Mouse (Mus musculus) megakaryocyte-erythroid progenitor cell, adult 5 weeks (primary cell): ENCODE results near the gene Krtap4-7. TPM values are rescaled to one million over a fixed set of nuclear protein-coding genes. Genes with fewer than 3 reads are reported as not detected.

Source experiments
- polyA plus RNA-seq: library from polyadenylated mRNA; stranded (reverse); fragments of >175 nt; gene quantifications from 2 replicates; pipeline ENCODE4 v1.2.3, GENCODE M21; 2012

The Krtap4-7 gene
- polyA plus RNA-seq: not detected in 2 replicates

DNA sequence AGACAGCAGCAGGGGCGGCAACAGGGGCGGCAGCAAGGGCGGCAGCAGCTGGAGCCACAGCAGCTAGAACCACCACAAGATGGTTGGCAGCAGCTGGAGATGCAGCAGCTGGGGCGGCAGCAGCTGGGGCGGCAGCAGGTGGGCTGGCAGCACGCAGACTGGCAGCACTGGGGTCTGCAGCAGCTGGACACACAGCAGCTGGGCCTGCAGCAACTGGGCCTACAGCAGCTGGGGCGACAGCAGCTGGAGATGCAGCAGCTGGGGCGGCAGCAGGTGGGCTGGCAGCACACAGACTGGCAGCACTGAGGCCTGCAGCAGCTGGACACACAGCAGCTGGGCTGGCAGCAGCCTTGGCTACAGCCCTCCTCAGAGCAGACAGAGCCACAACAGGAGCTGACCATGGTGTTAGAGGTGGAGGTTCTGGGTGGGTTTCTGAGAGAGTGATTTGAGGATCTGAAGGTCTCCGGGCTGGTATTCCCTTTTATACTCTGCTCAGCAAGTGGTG, at the start of gene Krtap4-7:
TSS of gene Krtap4-7 (minus strand) at position 455 of the 505 bp plus-strand sequence.

DNA sequence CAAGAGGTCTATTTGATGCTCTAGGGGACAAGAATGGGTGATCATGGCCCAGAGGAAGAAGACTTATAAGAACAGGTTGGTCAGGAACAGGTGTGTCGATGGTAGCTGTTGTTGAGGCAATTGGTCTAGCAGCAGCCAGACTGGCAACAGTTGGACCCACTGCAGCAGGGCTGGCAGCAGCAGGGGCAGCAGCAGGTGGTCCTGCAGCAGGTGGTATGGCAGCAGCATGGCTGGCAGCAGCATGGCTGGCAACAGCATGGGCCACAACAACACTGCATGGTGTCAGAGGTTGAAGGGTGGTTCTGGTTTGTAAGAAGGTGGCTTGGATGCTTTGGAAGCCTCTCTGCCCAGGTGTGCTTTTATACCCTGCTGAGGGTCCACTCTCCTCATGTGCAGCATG, 46.6 kb upstream of the Krtap4-7 start, which contains the start of gene Gm14190:
TSS of gene Gm14190 (minus strand) at position 278 of the 400 bp plus-strand sequence.

DNA sequence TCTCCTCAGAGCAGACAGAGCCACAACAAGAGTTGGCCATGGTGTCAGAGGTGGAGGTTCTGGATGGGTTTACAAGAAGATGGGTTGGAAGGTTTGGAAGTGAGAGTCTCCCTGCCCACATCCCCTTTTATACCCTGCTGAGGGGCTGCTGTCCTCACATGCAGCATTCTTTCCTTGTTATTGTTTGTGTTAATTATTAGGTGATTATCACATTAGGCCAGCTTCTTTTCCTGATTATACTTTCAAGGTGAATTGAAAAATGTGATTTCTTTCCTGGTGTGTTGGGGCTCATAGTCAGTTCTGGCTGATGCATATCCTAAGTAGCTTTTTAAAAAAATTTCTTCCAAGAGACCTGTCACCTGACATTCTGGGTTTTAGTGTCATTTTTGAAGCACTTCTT, 22.0 kb upstream of the Krtap4-7 start, which contains the start of gene Krtap4-6:
TSS of gene Krtap4-6 (minus strand) at position 101 of the 400 bp plus-strand sequence.

DNA sequence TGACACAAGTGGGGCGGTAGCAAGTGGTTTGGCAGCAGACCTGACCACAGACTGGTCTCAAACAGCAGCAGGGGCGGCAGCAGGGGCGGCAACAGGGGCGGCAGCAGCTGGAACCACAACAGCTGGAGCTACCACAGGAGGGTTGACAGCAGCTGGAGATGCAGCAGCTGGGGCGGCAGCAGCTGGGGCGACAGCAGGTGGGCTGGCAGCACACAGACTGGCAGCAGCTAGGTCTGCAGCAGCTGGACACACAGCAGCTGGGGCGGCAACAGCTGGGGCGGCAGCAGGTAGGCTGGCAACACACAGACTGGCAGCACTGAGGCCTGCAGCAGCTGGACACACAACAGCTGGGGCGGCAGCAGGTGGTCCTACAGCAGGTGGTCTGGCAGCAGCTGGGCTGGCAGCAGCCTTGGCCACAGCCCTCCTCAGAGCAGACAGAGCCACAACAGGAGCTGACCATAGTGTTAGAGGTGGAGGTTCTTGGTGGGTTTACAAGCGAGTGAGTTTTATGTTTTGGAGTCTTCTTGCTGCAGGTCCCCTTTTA, 14.7 kb upstream of the Krtap4-7 start, which contains the start of gene Gm11563:
TSS of gene Gm11563 (minus strand) at position 494 of the 544 bp plus-strand sequence.

DNA sequence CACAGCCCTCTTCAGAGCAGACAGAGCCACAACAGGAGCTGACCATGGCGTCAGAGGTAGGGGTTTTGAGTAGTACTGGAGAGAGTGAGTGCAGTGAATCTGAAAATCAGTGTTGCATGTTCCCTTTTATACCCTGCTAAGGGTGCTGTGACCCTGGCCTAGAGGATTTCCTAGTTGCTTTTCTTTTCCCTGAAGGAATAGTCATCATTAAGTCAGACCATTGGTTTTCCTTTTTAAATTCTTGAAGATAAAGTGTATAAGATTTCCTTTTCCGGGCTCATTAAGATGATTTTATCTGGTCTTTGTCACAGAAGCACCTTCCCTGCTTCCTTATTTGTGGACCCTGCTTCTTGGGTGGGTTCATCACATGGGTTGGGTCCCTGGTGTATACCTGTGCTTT, 6.2 kb upstream of the Krtap4-7 start, which contains the start of gene Gm11555:
TSS of gene Gm11555 (minus strand) at position 101 of the 400 bp plus-strand sequence.

DNA sequence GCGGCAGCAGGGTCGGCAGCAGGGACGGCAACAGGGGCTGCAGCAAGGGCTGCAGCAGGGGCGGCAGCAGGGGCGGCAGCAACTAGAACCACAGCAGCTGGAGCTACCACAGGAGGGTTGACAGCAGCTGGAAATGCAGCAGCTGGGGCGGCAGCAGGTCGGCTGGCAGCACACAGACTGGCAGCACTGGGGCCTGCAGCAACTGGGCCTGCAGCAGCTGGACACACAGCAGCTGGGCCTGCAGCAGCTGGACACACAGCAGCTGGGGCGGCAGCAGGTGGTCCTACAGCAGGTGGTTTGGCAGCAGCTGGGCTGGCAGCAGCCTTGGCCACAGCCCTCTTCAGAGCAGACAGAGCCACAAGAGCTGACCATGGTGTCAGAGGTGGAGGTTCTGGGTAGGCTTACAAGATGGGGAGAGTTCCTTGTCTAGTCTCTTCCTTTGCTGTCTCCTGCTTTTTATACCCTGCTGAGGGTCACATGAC, 9.2 kb downstream of the Krtap4-7 start, which contains the start of gene Krtap4-2:
TSS of gene Krtap4-2 (minus strand) at position 432 of the 482 bp plus-strand sequence.

DNA sequence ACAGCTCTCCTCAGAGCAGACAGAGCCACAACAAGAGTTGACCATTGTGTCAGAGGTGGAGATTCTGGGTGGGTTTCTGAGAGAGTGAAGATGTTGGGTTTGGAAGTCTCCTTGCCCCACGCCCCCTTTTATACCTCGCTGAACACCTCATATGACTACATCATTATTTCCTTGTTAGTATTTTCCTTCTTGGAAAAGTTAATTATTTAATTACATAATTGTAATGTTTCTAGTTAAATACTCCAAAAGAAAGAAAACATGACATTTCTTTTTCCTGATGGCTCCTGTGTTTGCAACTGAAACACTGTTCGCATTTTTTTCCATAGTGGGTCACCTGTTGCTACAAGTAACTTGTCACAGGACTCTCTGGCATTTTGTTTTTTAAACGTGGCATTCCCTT, 15.8 kb downstream of the Krtap4-7 start, which contains the start of gene Krtap4-1:
TSS of gene Krtap4-1 (minus strand) at position 101 of the 400 bp plus-strand sequence.

DNA sequence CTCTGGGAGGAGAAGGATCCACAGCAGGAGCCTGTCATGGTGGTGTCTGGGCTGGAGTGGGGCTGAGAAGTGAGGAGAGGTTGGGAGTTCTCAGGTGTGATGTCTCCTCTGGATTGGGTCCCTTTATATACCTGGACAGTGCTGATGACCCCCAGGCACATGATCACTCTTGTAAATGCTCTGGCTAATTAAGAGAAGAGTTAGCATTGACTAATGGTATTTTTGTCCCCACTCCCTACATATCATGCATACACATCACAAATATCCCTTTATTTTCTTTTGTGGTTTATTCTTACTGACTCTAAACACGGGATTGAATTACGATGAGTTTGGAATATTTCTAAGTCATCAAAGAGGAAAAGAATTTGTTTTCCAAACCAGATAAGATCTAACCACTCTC, 23.6 kb downstream of the Krtap4-7 start, which contains the start of gene Gm11562:
TSS of gene Gm11562 (minus strand) at position 101 of the 400 bp plus-strand sequence.

DNA sequence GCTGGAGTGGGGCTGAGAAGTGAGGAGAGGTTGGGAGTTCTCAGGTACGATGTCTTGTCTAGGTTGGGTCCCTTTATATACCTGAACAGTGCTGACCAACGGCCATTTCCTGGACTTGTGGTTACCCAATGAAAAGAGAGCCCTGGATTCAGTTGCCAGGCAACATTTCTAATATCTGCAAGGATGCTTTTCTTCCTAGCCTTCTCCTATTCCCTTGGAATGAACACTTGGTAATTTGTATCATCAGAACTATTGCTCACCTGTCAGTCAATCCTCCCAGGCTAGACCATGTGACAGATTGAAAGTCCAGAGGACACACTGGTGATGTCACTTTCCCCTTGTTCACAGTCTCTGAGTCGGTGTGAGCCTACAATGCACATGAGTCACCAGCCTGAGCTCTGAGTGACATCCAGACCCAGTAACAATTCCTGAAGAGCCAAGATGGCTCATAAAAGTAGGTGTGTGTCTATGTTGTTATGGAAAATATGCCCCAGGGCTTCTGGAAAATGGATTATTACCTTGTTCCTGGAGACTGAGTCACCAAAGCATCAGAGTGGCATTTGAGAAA, 29.0 kb downstream of the Krtap4-7 start, which contains the start of gene Krtap2-4:
TSS of gene Krtap2-4 (minus strand) at position 51 of the 568 bp plus-strand sequence.

DNA sequence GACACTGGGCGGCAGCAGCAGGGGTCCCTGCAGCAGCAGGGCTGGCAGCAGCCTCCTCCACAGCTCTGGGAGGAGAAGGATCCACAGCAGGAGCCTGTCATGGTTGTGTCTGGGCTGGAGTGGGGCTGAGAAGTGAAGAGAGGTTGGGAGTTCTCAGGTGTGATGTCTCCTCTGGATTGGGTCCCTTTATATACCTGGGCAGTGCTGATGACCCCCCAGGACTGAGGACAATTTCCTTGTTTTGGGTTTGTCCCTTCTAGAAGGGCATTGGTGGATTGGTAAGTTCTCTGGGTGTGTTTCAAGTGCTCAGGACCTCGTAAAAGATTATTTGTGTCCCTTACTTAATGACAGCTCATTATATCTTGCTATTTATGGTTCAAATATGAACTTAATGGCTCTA, 33.8 kb downstream of the Krtap4-7 start, which contains the start of gene Gm11937:
TSS of gene Gm11937 (minus strand) at position 101 of the 400 bp plus-strand sequence.

DNA sequence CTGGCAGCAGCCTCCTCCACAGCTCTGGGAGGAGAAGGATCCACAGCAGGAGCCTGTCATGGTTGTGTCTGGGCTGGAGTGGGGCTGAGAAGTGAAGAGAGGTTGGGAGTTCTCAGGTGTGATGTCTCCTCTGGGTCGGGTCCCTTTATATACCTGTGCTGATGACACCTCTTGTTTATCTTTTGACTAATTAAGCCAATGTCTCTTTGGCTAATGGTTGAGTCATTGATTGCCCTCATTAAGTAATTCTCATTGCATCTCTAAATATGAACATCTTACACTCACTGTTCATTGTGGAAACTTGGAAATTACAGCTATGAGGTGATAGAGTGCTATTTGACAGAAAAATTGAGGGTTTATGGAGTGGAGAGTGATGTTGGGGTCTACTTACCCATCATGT, 40.7 kb downstream of the Krtap4-7 start, which contains the start of gene Gm11938:
TSS of gene Gm11938 (minus strand) at position 101 of the 400 bp plus-strand sequence.

DNA sequence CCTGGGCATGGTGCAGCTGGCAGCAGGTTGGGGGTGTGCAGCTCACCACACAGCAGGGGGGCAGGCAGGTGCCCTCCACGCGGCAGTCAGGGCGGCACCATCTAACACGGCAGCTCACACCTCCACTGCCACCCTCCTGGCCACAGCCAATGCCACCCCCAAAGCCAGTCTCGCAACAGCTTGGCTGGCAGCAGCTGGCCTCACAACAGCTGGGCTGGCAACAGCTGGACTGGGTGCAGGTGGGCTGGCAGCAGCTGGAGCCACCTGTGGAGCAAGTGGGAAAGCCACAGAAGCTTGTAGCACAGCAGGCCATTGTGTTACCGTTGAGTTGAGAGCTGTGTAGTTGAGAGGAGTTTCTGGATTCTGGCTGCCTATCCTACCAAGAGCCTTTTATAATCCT, 46.1 kb downstream of the Krtap4-7 start, which contains the start of gene Krtap9-3:
TSS of gene Krtap9-3 (minus strand) at position 364 of the 400 bp plus-strand sequence.

Other genes with a start within 250 kb of the Krtap4-7 start
- gene Krt12, start 221.8 kb downstream of the Krtap4-7 start, polyA plus RNA-seq: not detected in 2 replicates
- not detected in 2 replicates for gene Krt20, start 205.9 kb downstream of the Krtap4-7 start, polyA plus RNA-seq
- gene Krt23, start 151.0 kb downstream of the Krtap4-7 start, polyA plus RNA-seq: not detected in 2 replicates
- not detected in 2 replicates for gene Krt39, start 122.8 kb downstream of the Krtap4-7 start, polyA plus RNA-seq
- not detected in 2 replicates for gene Krt40, start 100.9 kb downstream of the Krtap4-7 start, polyA plus RNA-seq
- not detected in 2 replicates for gene Krtap3-3, start 93.2 kb downstream of the Krtap4-7 start, polyA plus RNA-seq
- not detected in 2 replicates for gene Krtap3-2, start 87.2 kb downstream of the Krtap4-7 start, polyA plus RNA-seq
- gene Gm11939, start 84.6 kb downstream of the Krtap4-7 start, polyA plus RNA-seq: not detected in 2 replicates
- not detected in 2 replicates for gene Krtap3-1, start 77.5 kb downstream of the Krtap4-7 start, polyA plus RNA-seq
- not detected in 2 replicates for gene Krtap1-5, start 63.1 kb downstream of the Krtap4-7 start, polyA plus RNA-seq
- gene Krtap1-4, start 60.4 kb downstream of the Krtap4-7 start, polyA plus RNA-seq: not detected in 2 replicates
- not detected in 2 replicates for gene Krtap1-3, start 52.8 kb downstream of the Krtap4-7 start, polyA plus RNA-seq
- not detected in 2 replicates for gene Krtap9-3, start 46.0 kb downstream of the Krtap4-7 start, polyA plus RNA-seq
- gene Gm11938, start 40.8 kb downstream of the Krtap4-7 start, polyA plus RNA-seq: not detected in 2 replicates
- not detected in 2 replicates for gene Gm11937, start 33.9 kb downstream of the Krtap4-7 start, polyA plus RNA-seq
- not detected in 2 replicates for gene Krtap2-4, start 29.2 kb downstream of the Krtap4-7 start, polyA plus RNA-seq
- not detected in 2 replicates for gene Gm11562, start 23.7 kb downstream of the Krtap4-7 start, polyA plus RNA-seq
- gene Krtap4-1, start 15.9 kb downstream of the Krtap4-7 start, polyA plus RNA-seq: 0.11 TPM in 1 of 2 replicates, not detected in the other
- not detected in 2 replicates for gene Krtap4-2, start 9.0 kb downstream of the Krtap4-7 start, polyA plus RNA-seq
- gene Gm11555, start 6.1 kb upstream of the Krtap4-7 start, polyA plus RNA-seq: not detected in 2 replicates
- not detected in 2 replicates for gene Gm11563, start 14.9 kb upstream of the Krtap4-7 start, polyA plus RNA-seq
- 0.08 TPM in 1 of 2 replicates, not detected in the other for gene Krtap4-6, start 21.9 kb upstream of the Krtap4-7 start, polyA plus RNA-seq
- not detected in 2 replicates for gene Gm14190, start 46.7 kb upstream of the Krtap4-7 start, polyA plus RNA-seq
- not detected in 2 replicates for gene Gm14180, start 90.2 kb upstream of the Krtap4-7 start, polyA plus RNA-seq
- not detected in 2 replicates for gene Gm11595, start 128.8 kb upstream of the Krtap4-7 start, polyA plus RNA-seq
- gene Krtap4-8, start 136.6 kb upstream of the Krtap4-7 start, polyA plus RNA-seq: not detected in 2 replicates
- gene Krtap4-9, start 141.1 kb upstream of the Krtap4-7 start, polyA plus RNA-seq: not detected in 2 replicates
- gene Gm11596, start 149.4 kb upstream of the Krtap4-7 start, polyA plus RNA-seq: not detected in 2 replicates
- not detected in 2 replicates for gene Gm11569, start 154.8 kb upstream of the Krtap4-7 start, polyA plus RNA-seq
- gene Gm11554, start 160.4 kb upstream of the Krtap4-7 start, polyA plus RNA-seq: not detected in 2 replicates
- not detected in 2 replicates for gene Krtap4-13, start 165.8 kb upstream of the Krtap4-7 start, polyA plus RNA-seq
- not detected in 2 replicates for gene Gm11564, start 171.6 kb upstream of the Krtap4-7 start, polyA plus RNA-seq
- not detected in 2 replicates for gene 2300003K06Rik, start 194.0 kb upstream of the Krtap4-7 start, polyA plus RNA-seq
- not detected in 2 replicates for gene Krtap4-16, start 207.5 kb upstream of the Krtap4-7 start, polyA plus RNA-seq
- not detected in 2 replicates for gene Gm11568, start 213.8 kb upstream of the Krtap4-7 start, polyA plus RNA-seq
- not detected in 2 replicates for gene Gm11559, start 220.4 kb upstream of the Krtap4-7 start, polyA plus RNA-seq
- not detected in 2 replicates for gene Krtap9-1, start 229.3 kb upstream of the Krtap4-7 start, polyA plus RNA-seq
- not detected in 2 replicates for gene Gm11567, start 235.1 kb upstream of the Krtap4-7 start, polyA plus RNA-seq